Mouse (Mus musculus) lung, postnatal 0 days (tissue): ENCODE data around the gene Cutc.

Experiments
- CTCF ChIP-seq: IDR thresholded peaks from 2 replicates; pipeline ENCODE4 v1.5.1; 2016; ENCODE audit warnings: antibody characterized with exemption, mild to moderate bottlenecking
- EP300 ChIP-seq: IDR thresholded peaks from 2 replicates; pipeline ENCODE4 v1.6.1; 2016; ENCODE audit warnings: antibody characterized with exemption, mild to moderate bottlenecking, control low read depth

DNA sequence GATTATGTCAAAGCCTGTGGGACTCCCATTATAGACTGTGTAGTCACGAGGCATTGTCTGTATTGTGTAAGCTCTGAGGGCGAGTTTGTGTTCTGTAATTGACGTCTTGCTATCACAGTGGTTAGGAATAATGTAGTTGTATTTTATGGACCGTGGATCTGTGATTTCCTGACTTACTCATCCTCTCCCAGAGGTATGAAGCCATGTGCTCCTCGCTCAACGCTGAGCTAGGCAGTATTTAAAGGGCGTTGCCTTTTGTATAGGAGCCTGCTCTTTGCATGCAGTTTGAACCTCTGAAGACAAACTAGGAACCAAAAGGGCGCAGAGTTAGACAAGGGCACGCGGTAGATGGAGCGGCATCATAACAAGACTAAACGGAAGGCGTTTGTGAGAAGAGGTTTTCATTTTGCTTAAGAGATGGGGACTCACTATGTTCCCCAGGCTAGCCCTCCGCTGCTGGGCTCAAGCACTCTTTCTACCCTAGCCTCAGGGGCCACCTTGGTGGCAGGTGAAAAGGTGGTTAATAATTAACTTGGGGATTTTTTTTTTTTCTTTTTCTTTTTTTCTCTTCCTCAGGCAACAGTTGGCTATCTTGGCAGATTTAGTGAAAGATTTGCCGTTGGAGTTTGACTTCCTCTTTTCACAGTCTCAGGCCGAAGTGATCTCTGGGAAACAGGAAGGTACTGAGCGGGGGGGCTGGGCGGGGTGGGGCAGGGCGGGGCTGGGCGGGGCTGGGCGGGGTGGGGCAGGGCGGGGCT is 41.5 kb upstream of the Cutc start:
- no peak for TF ChIP-seq CTCF
- TF ChIP-seq EP300 = no peak
